Mouse (Mus musculus): ENCODE results near the gene Pink1. TPM values are rescaled to one million over a fixed set of nuclear protein-coding genes. Genes with fewer than 3 reads are reported as not detected.
"Not testable (repeated sequence)": the region's sequence is repeated elsewhere in the genome, so short reads cannot be mapped to it uniquely, and the experiment has no call there.

Gene Pink1
- polyA plus RNA-seq, 1 experiment from 2014 or later, result 30.5 TPM

- DNase-seq (ENCODE audit: low spot score), result no peak
- H3K27ac ChIP-seq (replicated peaks; ENCODE audit: low read depth, low read length), result no peak overlapping the region
- no peaks in the 10 kb centered on the region for H3K36me3 ChIP-seq (ENCODE audit: control insufficient read depth, insufficient read depth, low read length)
- H3K27me3 ChIP-seq (replicated peaks; ENCODE audit: control insufficient read depth, insufficient read depth, low read length), result 0 out of 2 replicates have a peak, but pooled peaks cover 5% of the 10 kb centered on the region
- no peak overlapping the region for H3K4me2 ChIP-seq (ENCODE audit: low read depth, low read length)
- no peak for ATAC-seq (ENCODE audit: low read depth)
- no peaks in the 10 kb centered on the region for H3K9me3 ChIP-seq (ENCODE audit: control insufficient read depth, low read length)
- no peak overlapping the region for H3K4me3 ChIP-seq (ENCODE audit: low read depth, low read length)
- WGBS, result 87% methylated on average over 6 of the region's 6 CpGs
- H3K4me1 ChIP-seq (ENCODE audit: control insufficient read depth, insufficient read depth, low read length), result no peaks in the 10 kb centered on the region
- H3K9ac ChIP-seq (ENCODE audit: low read depth, low read length), result no peak overlapping the region
These were observed 9.5 kb upstream of the Pink1 start for GRCm38 (mm10) chr4:138335648-138336047.

GRCm38 (mm10) chr4:138335036-138335435 is 8.9 kb upstream of the Pink1 start:
- ATAC-seq (ENCODE audit: low read depth) (no peak), DNase-seq (ENCODE audit: low spot score) (no peak)
- H3K4me3 ChIP-seq (ENCODE audit: low read depth, low read length), result no peak overlapping the region
- H3K9me3 ChIP-seq (ENCODE audit: control insufficient read depth, low read length), result no peaks in the 10 kb centered on the region
- H3K4me2 ChIP-seq (ENCODE audit: low read depth, low read length), result no peak overlapping the region
- 0 out of 2 replicates have a peak, but pooled peaks cover 5% of the 10 kb centered on the region for H3K27me3 ChIP-seq (replicated peaks; ENCODE audit: control insufficient read depth, insufficient read depth, low read length)
- no peak overlapping the region for H3K9ac ChIP-seq (ENCODE audit: low read depth, low read length)
- H3K4me1 ChIP-seq (ENCODE audit: control insufficient read depth, insufficient read depth, low read length), result no peaks in the 10 kb centered on the region
- WGBS, result 83% methylated on average over 12 of the region's 12 CpGs
- H3K36me3 ChIP-seq (ENCODE audit: control insufficient read depth, insufficient read depth, low read length), result no peaks in the 10 kb centered on the region
- H3K27ac ChIP-seq (replicated peaks; ENCODE audit: low read depth, low read length), result no peak overlapping the region

GRCm38 (mm10) chr4:138333135-138333534 is 7.0 kb upstream of the Pink1 start:
- Histone ChIP-seq H3K4me2 (ENCODE audit: low read depth, low read length) (no peak overlapping the region), H3K4me3 (ENCODE audit: low read depth, low read length) (no peak overlapping the region), H3K9me3 (ENCODE audit: control insufficient read depth, low read length) (no peaks in the 10 kb centered on the region), H3K27me3 (replicated peaks; ENCODE audit: control insufficient read depth, insufficient read depth, low read length) (0 out of 2 replicates have a peak, but pooled peaks cover 5% of the 10 kb centered on the region), H3K4me1 (ENCODE audit: control insufficient read depth, insufficient read depth, low read length) (no peaks in the 10 kb centered on the region), H3K27ac (replicated peaks; ENCODE audit: low read depth, low read length) (no peak overlapping the region), H3K9ac (ENCODE audit: low read depth, low read length) (no peak overlapping the region), H3K36me3 (ENCODE audit: control insufficient read depth, insufficient read depth, low read length) (no peaks in the 10 kb centered on the region)
- DNase-seq (ENCODE audit: low spot score) (no peak), ATAC-seq (ENCODE audit: low read depth) (no peak)
- WGBS, result 79% methylated on average over 4 of the region's 4 CpGs

- H3K27ac ChIP-seq (replicated peaks; ENCODE audit: low read depth, low read length), result no peak overlapping the region
- no peak overlapping the region for H3K9ac ChIP-seq (ENCODE audit: low read depth, low read length)
- no peaks in the 10 kb centered on the region for H3K9me3 ChIP-seq (ENCODE audit: control insufficient read depth, low read length)
- no peak overlapping the region for H3K4me2 ChIP-seq (ENCODE audit: low read depth, low read length)
- H3K4me3 ChIP-seq (ENCODE audit: low read depth, low read length), result no peak overlapping the region
- H3K27me3 ChIP-seq (replicated peaks; ENCODE audit: control insufficient read depth, insufficient read depth, low read length), result 0 out of 2 replicates have a peak, but pooled peaks cover 5% of the 10 kb centered on the region
- H3K4me1 ChIP-seq (ENCODE audit: control insufficient read depth, insufficient read depth, low read length), result no peaks in the 10 kb centered on the region
- H3K36me3 ChIP-seq (ENCODE audit: control insufficient read depth, insufficient read depth, low read length), result no peaks in the 10 kb centered on the region
- ATAC-seq (ENCODE audit: low read depth) (no peak), DNase-seq (ENCODE audit: low spot score) (no peak)
- WGBS, result 80% methylated on average over 9 of the region's 9 CpGs
These were observed 5.5 kb upstream of the Pink1 start for GRCm38 (mm10) chr4:138331647-138332046.

- Histone ChIP-seq H3K27me3 (replicated peaks; ENCODE audit: control insufficient read depth, insufficient read depth, low read length) (0 out of 2 replicates have a peak, but pooled peaks cover 5% of the 10 kb centered on the region), H3K9me3 (ENCODE audit: control insufficient read depth, low read length) (no peaks in the 10 kb centered on the region), H3K27ac (replicated peaks; ENCODE audit: low read depth, low read length) (no peak overlapping the region), H3K4me3 (ENCODE audit: low read depth, low read length) (no peak overlapping the region), H3K4me2 (ENCODE audit: low read depth, low read length) (no peak overlapping the region), H3K36me3 (ENCODE audit: control insufficient read depth, insufficient read depth, low read length) (no peaks in the 10 kb centered on the region), H3K4me1 (ENCODE audit: control insufficient read depth, insufficient read depth, low read length) (no peaks in the 10 kb centered on the region), H3K9ac (ENCODE audit: low read depth, low read length) (no peak overlapping the region)
- 12% methylated on average over 15 of the region's 15 CpGs for WGBS
- peak; percentile 66 for ATAC-seq (ENCODE audit: low read depth)
- DNase-seq (ENCODE audit: low spot score), result peak; percentile 85
These were observed 4.2 kb upstream of the Pink1 start for GRCm38 (mm10) chr4:138330264-138330671.

GRCm38 (mm10) chr4:138327891-138328470 is 1.9 kb upstream of the Pink1 start:
- Histone ChIP-seq H3K27me3 (replicated peaks; ENCODE audit: control insufficient read depth, insufficient read depth, low read length) (0 out of 2 replicates have a peak, but pooled peaks cover 5% of the 10 kb centered on the region), H3K9me3 (ENCODE audit: control insufficient read depth, low read length) (no peaks in the 10 kb centered on the region), H3K4me1 (ENCODE audit: control insufficient read depth, insufficient read depth, low read length) (no peaks in the 10 kb centered on the region), H3K9ac (ENCODE audit: low read depth, low read length) (0 out of 2 replicates have a peak overlapping the region, but pooled peaks have one; percentile 5), H3K4me2 (ENCODE audit: low read depth, low read length) (peak overlapping the region; percentile 46), H3K4me3 (ENCODE audit: low read depth, low read length) (peak overlapping the region; percentile 27), H3K27ac (replicated peaks; ENCODE audit: low read depth, low read length) (peak overlapping the region; percentile 34; the same call in 1 of the 2 replicates), H3K36me3 (ENCODE audit: control insufficient read depth, insufficient read depth, low read length) (no peaks in the 10 kb centered on the region)
- no peak for ATAC-seq (ENCODE audit: low read depth)
- no peak for DNase-seq (ENCODE audit: low spot score)
- WGBS, result 67% methylated on average over 7 of the region's 7 CpGs

- not testable (repeated sequence) for H3K27ac ChIP-seq (replicated peaks; ENCODE audit: low read depth, low read length); H3K4me3 ChIP-seq (ENCODE audit: low read depth, low read length); H3K36me3 ChIP-seq (ENCODE audit: control insufficient read depth, insufficient read depth, low read length); H3K4me1 ChIP-seq (ENCODE audit: control insufficient read depth, insufficient read depth, low read length); H3K9ac ChIP-seq (ENCODE audit: low read depth, low read length); H3K27me3 ChIP-seq (replicated peaks; ENCODE audit: control insufficient read depth, insufficient read depth, low read length); DNase-seq (ENCODE audit: low spot score); ATAC-seq (ENCODE audit: low read depth); H3K4me2 ChIP-seq (ENCODE audit: low read depth, low read length); H3K9me3 ChIP-seq (ENCODE audit: control insufficient read depth, low read length)
- WGBS, result 67% methylated on average over 7 of the region's 12 CpGs
These were observed 1.0 kb upstream of the Pink1 start for GRCm38 (mm10) chr4:138327155-138327554.

- Histone ChIP-seq H3K4me3 (ENCODE audit: low read depth, low read length) (peak overlapping the region; percentile 73), H3K27ac (replicated peaks; ENCODE audit: low read depth, low read length) (peak overlapping the region; percentile 94), H3K36me3 (ENCODE audit: control insufficient read depth, insufficient read depth, low read length) (no peaks in the 10 kb centered on the region), H3K9ac (ENCODE audit: low read depth, low read length) (peak overlapping the region; percentile 93), H3K4me2 (ENCODE audit: low read depth, low read length) (peak overlapping the region; percentile 52), H3K4me1 (ENCODE audit: control insufficient read depth, insufficient read depth, low read length) (no peaks in the 10 kb centered on the region), H3K27me3 (replicated peaks; ENCODE audit: control insufficient read depth, insufficient read depth, low read length) (no peaks in the 10 kb centered on the region), H3K9me3 (ENCODE audit: control insufficient read depth, low read length) (no peaks in the 10 kb centered on the region)
- DNase-seq (ENCODE audit: low spot score) (peak; percentile 92), ATAC-seq (ENCODE audit: low read depth) (peak; percentile 86)
- 1% methylated on average over 20 of the region's 45 CpGs for WGBS
These were observed 536 bp downstream of the Pink1 start for GRCm38 (mm10) chr4:138325466-138326076.
